Mouse (Mus musculus): Measurements from ENCODE around the gene Clta.

- no peak for TF ChIP-seq POLR2A (IDR thresholded peaks at IDR 0.05; ENCODE audit: insufficient read length, low read depth)
- TF ChIP-seq MAX (IDR thresholded peaks at IDR 0.05; ENCODE audit: low read depth) = no peak
- TF ChIP-seq TCF12 (IDR thresholded peaks at IDR 0.05; ENCODE audit: insufficient read depth, poor library complexity, severe bottlenecking) = no peak
- no peak for TF ChIP-seq MYOD1 (IDR thresholded peaks at IDR 0.05; ENCODE audit: control insufficient read depth in 1 of 3, insufficient read length in 2 of 3, low read depth in 2 of 3)
- TF ChIP-seq REST (IDR thresholded peaks at IDR 0.05; ENCODE audit: insufficient read depth, insufficient read length) = no peak
- no peak for TF ChIP-seq SRF (IDR thresholded peaks at IDR 0.05; ENCODE audit: control insufficient read depth, insufficient read length, low read depth)
Measured at GRCm38 (mm10) chr4:44062062-44062461, 57.8 kb downstream of the Clta start.
